Mouse (Mus musculus) MEL (cell line): ENCODE results near the gene Nptx1.

Source experiments
- CTCF ChIP-seq, 3 experiments: IDR thresholded peaks in 2 of 3; conservative IDR thresholded peaks in 1 of 3; 2 replicates each; pipeline ENCODE4 v1.5.1; 2011 to 2012; ENCODE audit warnings: low read length in 3 of 3, low read depth in 2 of 3, mild to moderate bottlenecking in 2 of 3, improper control_type of control experiment in 1 of 3, inconsistent platforms in 1 of 3, mixed read lengths in 1 of 3, moderate library complexity in 1 of 3; ENCODE audit not compliant: control insufficient read depth in 1 of 3, insufficient read depth in 1 of 3, poor library complexity in 1 of 3, severe bottlenecking in 1 of 3
- EP300 ChIP-seq, 2 experiments: IDR thresholded peaks; 2 replicates each; pipeline ENCODE4 v1.6.1; 2011; ENCODE audit warnings: improper control_type of control experiment in 2 of 2, low read length in 2 of 2, low read depth in 1 of 2, mild to moderate bottlenecking in 1 of 2
- GATA1 ChIP-seq: IDR thresholded peaks from 2 replicates; pipeline ENCODE4 v1.6.1; 2011; ENCODE audit warnings: low read depth, low read length, improper control_type of control experiment
- MAX ChIP-seq: IDR thresholded peaks from 2 replicates; pipeline ENCODE4 v1.6.1; 2011; ENCODE audit warnings: low read length, improper control_type of control experiment
- NRF1 ChIP-seq: IDR thresholded peaks from 2 replicates; pipeline ENCODE4 v1.6.1; 2014; ENCODE audit warnings: low read depth, mild to moderate bottlenecking, inconsistent platforms, low read length, improper control_type of control experiment, moderate library complexity; ENCODE audit not compliant: poor library complexity, insufficient read depth, severe bottlenecking
- POLR2AphosphoS5 ChIP-seq: IDR thresholded peaks from 2 replicates; pipeline ENCODE4 v1.6.1; 2012; ENCODE audit warnings: low read depth, borderline replicate concordance, mild to moderate bottlenecking, inconsistent platforms, low read length, moderate library complexity, mixed read lengths
- TCF12 ChIP-seq: IDR thresholded peaks from 2 replicates; pipeline ENCODE4 v1.6.1; 2014; ENCODE audit warnings: low read depth, mild to moderate bottlenecking, inconsistent platforms, low read length, improper control_type of control experiment, moderate library complexity

- no peak for TF ChIP-seq MAX
- no peak for TF ChIP-seq TCF12
- TF ChIP-seq GATA1: no peak
- TF ChIP-seq EP300 (IDR thresholded peaks at IDR 0.05; ENCODE audit: low read depth in 1 of 2, low read length in 2 of 2): no peak
- no peak for TF ChIP-seq POLR2AphosphoS5
- TF ChIP-seq CTCF (IDR thresholded peaks at IDR 0.05 in 2 of 3, conservative IDR thresholded peaks at IDR 0.05 in 1 of 3; ENCODE audit: control insufficient read depth in 1 of 3, insufficient read depth in 1 of 3, low read depth in 2 of 3, low read length in 3 of 3, poor library complexity in 1 of 3, severe bottlenecking in 1 of 3): no peak
- no peak for TF ChIP-seq NRF1
These were observed 29.3 kb upstream of the Nptx1 start for GRCm38 (mm10) chr11:119576855-119577254.
